Mouse (Mus musculus) limb, embryonic 10.5 days (tissue): Measurements from ENCODE around the gene Tigar. TPM values are rescaled to one million over a fixed set of nuclear protein-coding genes. Genes with fewer than 3 reads are reported as not detected.

Experiments
- DNase-seq: peaks from one replicate; pipeline ENCODE4 v3.0.0-alpha.2; 2017; ENCODE audit warnings: low spot score
- H3K27ac ChIP-seq: fragments of 300-500 bp; sonication (generic); 2 replicates; pipeline ENCODE4 v1.5.1; 2016; ENCODE audit warnings: mild to moderate bottlenecking
- H3K27me3 ChIP-seq: fragments of 300-500 bp; sonication (generic); 2 replicates; pipeline ENCODE4 v1.6.1; 2016; ENCODE audit warnings: low read depth, mild to moderate bottlenecking; ENCODE audit not compliant: poor library complexity, severe bottlenecking
- H3K36me3 ChIP-seq: fragments of 300-500 bp; sonication (generic); 2 replicates; pipeline ENCODE4 v1.6.1; 2016; ENCODE audit warnings: mild to moderate bottlenecking, moderate library complexity
- H3K4me1 ChIP-seq: fragments of 300-500 bp; sonication (generic); 2 replicates; pipeline ENCODE4 v1.6.1; 2016
- H3K4me3 ChIP-seq: fragments of 300-500 bp; sonication (generic); 2 replicates; pipeline ENCODE4 v1.5.1; 2016; ENCODE audit warnings: mild to moderate bottlenecking, moderate library complexity
- H3K9me3 ChIP-seq: fragments of 300-500 bp; sonication (generic); replicated peaks from 2 replicates; pipeline ENCODE4 v1.6.1; 2016; ENCODE audit warnings: mild to moderate bottlenecking
- WGBS: fragments of 180-500 bp; shearing (Covaris S2); methylation state at CpG from one replicate; pipeline ENCODE4 v1.1.7; 2016; 5-methylcytosine and 5-hydroxymethylcytosine counted together
- polyA plus RNA-seq: library from polyadenylated mRNA; unstranded; fragments of >200 nt; fragmentation: Nextera tagmentation; extraction: Ambion mirVana; gene quantifications from 2 replicates; pipeline ENCODE4 v1.2.1, GENCODE M21; 2016

Tigar gene
- polyA plus RNA-seq, 1 experiment from 2014 or later: 5.1 TPM

- H3K36me3 ChIP-seq: peaks cover 100% of the 10 kb centered on the region
- DNase-seq: no peak
- no peak overlapping the region for H3K4me3 ChIP-seq
- no peak overlapping the region for H3K27ac ChIP-seq
- 78% methylated on average over 3 of the region's 3 CpGs for WGBS
- no peaks in the 10 kb centered on the region for H3K9me3 ChIP-seq
- no peaks in the 10 kb centered on the region for H3K4me1 ChIP-seq
- no peaks in the 10 kb centered on the region for H3K27me3 ChIP-seq
These were observed 22.6 kb upstream of the Tigar start for GRCm38 (mm10) chr6:127131946-127132345.

- Histone ChIP-seq H3K4me3 (no peak overlapping the region), H3K4me1 (no peaks in the 10 kb centered on the region), H3K27me3 (no peaks in the 10 kb centered on the region), H3K9me3 (no peaks in the 10 kb centered on the region), H3K27ac (no peak overlapping the region), H3K36me3 (peaks cover 97% of the 10 kb centered on the region)
- 77% methylated on average over 13 of the region's 13 CpGs for WGBS
- no peak for DNase-seq
These were observed 21.0 kb upstream of the Tigar start for GRCm38 (mm10) chr6:127130377-127130776.

- H3K27ac ChIP-seq: no peak overlapping the region
- H3K4me1 ChIP-seq: peaks cover 2% of the 10 kb centered on the region; the same call in 1 of the 2 replicates
- H3K27me3 ChIP-seq: no peaks in the 10 kb centered on the region
- H3K4me3 ChIP-seq: no peak overlapping the region
- WGBS: 94% methylated on average over 14 of the region's 14 CpGs
- peaks cover 90% of the 10 kb centered on the region for H3K36me3 ChIP-seq
- no peak for DNase-seq
- no peaks in the 10 kb centered on the region for H3K9me3 ChIP-seq
These were observed 20.3 kb upstream of the Tigar start for GRCm38 (mm10) chr6:127129659-127130058.

GRCm38 (mm10) chr6:127123506-127123905 is 14.1 kb upstream of the Tigar start:
- Histone ChIP-seq H3K4me3 (no peak overlapping the region), H3K4me1 (peaks cover 4% of the 10 kb centered on the region; the same call in 1 of the 2 replicates), H3K27ac (no peak overlapping the region), H3K9me3 (no peaks in the 10 kb centered on the region), H3K27me3 (no peaks in the 10 kb centered on the region), H3K36me3 (peaks cover 29% of the 10 kb centered on the region)
- 92% methylated on average over 7 of the region's 7 CpGs for WGBS
- no peak for DNase-seq

GRCm38 (mm10) chr6:127122996-127123395 is 13.6 kb upstream of the Tigar start:
- H3K27ac ChIP-seq: no peak overlapping the region
- H3K27me3 ChIP-seq: no peaks in the 10 kb centered on the region
- H3K4me3 ChIP-seq: no peak overlapping the region
- peaks cover 24% of the 10 kb centered on the region for H3K36me3 ChIP-seq
- peaks cover 4% of the 10 kb centered on the region; the same call in 1 of the 2 replicates for H3K4me1 ChIP-seq
- DNase-seq: no peak
- H3K9me3 ChIP-seq: no peaks in the 10 kb centered on the region
- WGBS: 87% methylated on average over 5 of the region's 5 CpGs

GRCm38 (mm10) chr6:127122221-127122806 is 13.0 kb upstream of the Tigar start:
- WGBS: 74% methylated on average over 4 of the region's 4 CpGs
- H3K36me3 ChIP-seq: peaks cover 17% of the 10 kb centered on the region
- H3K4me1 ChIP-seq: peaks cover 4% of the 10 kb centered on the region; the same call in 1 of the 2 replicates
- H3K27me3 ChIP-seq: no peaks in the 10 kb centered on the region
- no peak for DNase-seq
- no peak overlapping the region for H3K27ac ChIP-seq
- H3K9me3 ChIP-seq: no peaks in the 10 kb centered on the region
- no peak overlapping the region for H3K4me3 ChIP-seq

GRCm38 (mm10) chr6:127114753-127115456 is 5.5 kb upstream of the Tigar start:
- Histone ChIP-seq H3K36me3 (no peaks in the 10 kb centered on the region), H3K27ac (no peak overlapping the region), H3K27me3 (0 out of 2 replicates have a peak, but pooled peaks cover 7% of the 10 kb centered on the region), H3K9me3 (no peaks in the 10 kb centered on the region), H3K4me1 (no peaks in the 10 kb centered on the region), H3K4me3 (no peak overlapping the region)
- 69% methylated on average over 23 of the region's 23 CpGs for WGBS
- DNase-seq: no peak

GRCm38 (mm10) chr6:127108368-127109060 is 843 bp downstream of the Tigar start:
- H3K9me3 ChIP-seq: no peaks in the 10 kb centered on the region
- WGBS: 51% methylated on average over 20 of the region's 20 CpGs
- no peaks in the 10 kb centered on the region for H3K27me3 ChIP-seq
- no peaks in the 10 kb centered on the region for H3K36me3 ChIP-seq
- peak; percentile 29 for DNase-seq
- peak overlapping the region; percentile 62 for H3K4me3 ChIP-seq
- peaks cover 12% of the 10 kb centered on the region for H3K4me1 ChIP-seq
- H3K27ac ChIP-seq: no peak overlapping the region

- Histone ChIP-seq H3K9me3 (no peaks in the 10 kb centered on the region), H3K36me3 (no peaks in the 10 kb centered on the region), H3K4me3 (no peak overlapping the region), H3K27me3 (no peaks in the 10 kb centered on the region), H3K4me1 (peaks cover 12% of the 10 kb centered on the region), H3K27ac (no peak overlapping the region)
- no peak for DNase-seq
These were observed 1.9 kb downstream of the Tigar start for GRCm38 (mm10) chr6:127107413-127107812.

GRCm38 (mm10) chr6:127106726-127107125 is 2.6 kb downstream of the Tigar start:
- Histone ChIP-seq H3K27me3 (no peaks in the 10 kb centered on the region), H3K9me3 (no peaks in the 10 kb centered on the region), H3K4me3 (no peak overlapping the region), H3K27ac (no peak overlapping the region), H3K4me1 (peaks cover 12% of the 10 kb centered on the region), H3K36me3 (no peaks in the 10 kb centered on the region)
- 65% methylated on average over 5 of the region's 5 CpGs for whole genome bisulfite sequencing
- no peak for DNase-seq

- DNase-seq: no peak
- H3K36me3 ChIP-seq: 0 out of 2 replicates have a peak, but pooled peaks cover 3% of the 10 kb centered on the region
- H3K27ac ChIP-seq: no peak overlapping the region
- H3K4me3 ChIP-seq: no peak overlapping the region
- H3K27me3 ChIP-seq: no peaks in the 10 kb centered on the region
- peaks cover 12% of the 10 kb centered on the region for H3K4me1 ChIP-seq
- WGBS: 87% methylated on average over 5 of the region's 5 CpGs
- no peaks in the 10 kb centered on the region for H3K9me3 ChIP-seq
These were observed 3.2 kb downstream of the Tigar start for GRCm38 (mm10) chr6:127106189-127106588.

GRCm38 (mm10) chr6:127105107-127105506 is 4.2 kb downstream of the Tigar start:
- H3K4me3 ChIP-seq: no peak overlapping the region

More at GRCm38 (mm10) chr6:127105107-127105506, 4.2 kb downstream of the Tigar start:
- 65% methylated on average over 6 of the region's 6 CpGs for WGBS
- H3K9me3 ChIP-seq: no peaks in the 10 kb centered on the region
- no peak overlapping the region for H3K27ac ChIP-seq
- no peaks in the 10 kb centered on the region for H3K27me3 ChIP-seq
- peaks cover 10% of the 10 kb centered on the region; the same call in 1 of the 2 replicates for H3K36me3 ChIP-seq
- DNase-seq: peak; percentile 76
- peaks cover 12% of the 10 kb centered on the region for H3K4me1 ChIP-seq
